Mouse (Mus musculus): ENCODE measurements around the gene Sec22c. TPM values are rescaled to one million over a fixed set of nuclear protein-coding genes. Genes with fewer than 3 reads are reported as not detected.

Sec22c gene
- polyA plus RNA-seq, 1 experiment = 4.7 TPM

- WGBS = 96% methylated on average over 1 of the region's 1 CpGs
- DNase-seq (ENCODE audit: low read depth, low spot score) = no peak
Observed at GRCm38 (mm10) chr9:121697150-121698049, 7.9 kb downstream of the Sec22c start.

GRCm38 (mm10) chr9:121696626-121697025, 8.7 kb downstream of the Sec22c start:
- no peak for DNase-seq (ENCODE audit: low read depth, low spot score)
- WGBS = 94% methylated on average over 9 of the region's 9 CpGs

GRCm38 (mm10) chr9:121694736-121695135, 10.6 kb downstream of the Sec22c start:
- DNase-seq (ENCODE audit: low read depth, low spot score) = no peak
- 88% methylated on average over 12 of the region's 12 CpGs for WGBS

GRCm38 (mm10) chr9:121690734-121691133, 14.6 kb downstream of the Sec22c start:
- no peak for DNase-seq (ENCODE audit: low read depth, low spot score)
- 88% methylated on average over 7 of the region's 7 CpGs for WGBS

GRCm38 (mm10) chr9:121690200-121690651, 15.1 kb downstream of the Sec22c start:
- no peak for DNase-seq (ENCODE audit: low read depth, low spot score)
- WGBS = 85% methylated on average over 15 of the region's 15 CpGs

GRCm38 (mm10) chr9:121684702-121685101, 20.6 kb downstream of the Sec22c start:
- 70% methylated on average over 7 of the region's 7 CpGs for WGBS
- DNase-seq (ENCODE audit: low read depth, low spot score) = no peak

GRCm38 (mm10) chr9:121682037-121682680, 23.1 kb downstream of the Sec22c start:
- 75% methylated on average over 18 of the region's 18 CpGs for WGBS
- DNase-seq (ENCODE audit: low read depth, low spot score) = no peak

- DNase-seq (ENCODE audit: low read depth, low spot score) = no peak
- 84% methylated on average over 8 of the region's 8 CpGs for WGBS
Observed at GRCm38 (mm10) chr9:121681191-121681590, 24.1 kb downstream of the Sec22c start.

GRCm38 (mm10) chr9:121679549-121679948, 25.7 kb downstream of the Sec22c start:
- WGBS = 17% methylated on average over 6 of the region's 6 CpGs
- DNase-seq (ENCODE audit: low read depth, low spot score) = peak; percentile 19

- 23% methylated on average over 8 of the region's 8 CpGs for WGBS
- DNase-seq (ENCODE audit: low read depth, low spot score) = no peak
Observed at GRCm38 (mm10) chr9:121677476-121677875, 27.8 kb downstream of the Sec22c start.

- DNase-seq (ENCODE audit: low read depth, low spot score) = no peak
- 21% methylated on average over 4 of the region's 4 CpGs for WGBS
Observed at GRCm38 (mm10) chr9:121677069-121677468, 28.2 kb downstream of the Sec22c start.

GRCm38 (mm10) chr9:121675556-121675955, 29.7 kb downstream of the Sec22c start:
- WGBS = 88% methylated on average over 2 of the region's 2 CpGs
- no peak for DNase-seq (ENCODE audit: low read depth, low spot score)

GRCm38 (mm10) chr9:121675011-121675410, 30.3 kb downstream of the Sec22c start:
- DNase-seq (ENCODE audit: low read depth, low spot score) = no peak

GRCm38 (mm10) chr9:121673716-121674115, 31.6 kb downstream of the Sec22c start:
- whole genome bisulfite sequencing = 86% methylated on average over 5 of the region's 5 CpGs
- no peak for DNase-seq (ENCODE audit: low read depth, low spot score)

More at GRCm38 (mm10) chr9:121675011-121675410, 30.3 kb downstream of the Sec22c start:
- 78% methylated on average over 9 of the region's 9 CpGs for WGBS

- WGBS = 59% methylated on average over 5 of the region's 5 CpGs
- DNase-seq (ENCODE audit: low read depth, low spot score) = no peak
Observed at GRCm38 (mm10) chr9:121672311-121672710, 33.0 kb downstream of the Sec22c start.

- 33% methylated on average over 7 of the region's 7 CpGs for WGBS
- DNase-seq (ENCODE audit: low read depth, low spot score) = no peak
Observed at GRCm38 (mm10) chr9:121671300-121671699, 34.0 kb downstream of the Sec22c start.

GRCm38 (mm10) chr9:121669348-121669791, 35.9 kb downstream of the Sec22c start:
- DNase-seq (ENCODE audit: low read depth, low spot score) = no peak
- WGBS = 60% methylated on average over 28 of the region's 28 CpGs

GRCm38 (mm10) chr9:121667822-121668221, 37.5 kb downstream of the Sec22c start:
- WGBS = 62% methylated on average over 11 of the region's 11 CpGs
- DNase-seq (ENCODE audit: low read depth, low spot score) = no peak

GRCm38 (mm10) chr9:121666957-121667630, 38.2 kb downstream of the Sec22c start:
- WGBS = 76% methylated on average over 16 of the region's 16 CpGs
- DNase-seq (ENCODE audit: low read depth, low spot score) = no peak

- DNase-seq (ENCODE audit: low read depth, low spot score) = no peak
- 87% methylated on average over 5 of the region's 5 CpGs for WGBS
Observed at GRCm38 (mm10) chr9:121664104-121664503, 41.2 kb downstream of the Sec22c start.

Measured in large intestine, adult 2 months (tissue).